Mouse (Mus musculus) limb, embryonic 13.5 days (tissue): Measurements from ENCODE around the gene Rbfox3. TPM values are rescaled to one million over a fixed set of nuclear protein-coding genes. Genes with fewer than 3 reads are reported as not detected.

ENCODE experiments used
- ATAC-seq: fragments of 200-750 bp; cut with Nextera tagmentation; 2 replicates; pipeline ENCODE4 v1.8.0; 2017; ENCODE audit warnings: low read depth, moderate number of reproducible peaks, moderate TSS enrichment; ENCODE audit not compliant: low FRiP score
- H3K27ac ChIP-seq: fragments of 300-500 bp; sonication (generic); 2 replicates; pipeline ENCODE4 v1.5.1; 2015; ENCODE audit warnings: inconsistent platforms, mild to moderate bottlenecking, moderate library complexity
- H3K27me3 ChIP-seq: fragments of 300-500 bp; sonication (generic); 2 replicates; pipeline ENCODE4 v1.6.1; 2015; ENCODE audit warnings: mild to moderate bottlenecking, inconsistent platforms
- H3K36me3 ChIP-seq: fragments of 300-500 bp; sonication (generic); 2 replicates; pipeline ENCODE4 v1.6.1; 2015; ENCODE audit warnings: inconsistent platforms, mild to moderate bottlenecking, moderate library complexity
- H3K4me1 ChIP-seq: fragments of 300-500 bp; sonication (generic); 2 replicates; pipeline ENCODE4 v1.6.1; 2015; ENCODE audit warnings: inconsistent platforms
- H3K4me2 ChIP-seq: fragments of 300-500 bp; sonication (generic); replicated peaks from 2 replicates; pipeline ENCODE4 v1.6.1; 2015; ENCODE audit warnings: inconsistent platforms, mild to moderate bottlenecking, moderate library complexity
- H3K4me3 ChIP-seq: fragments of 300-500 bp; sonication (generic); 2 replicates; pipeline ENCODE4 v1.5.1; 2015; ENCODE audit warnings: moderate library complexity, mild to moderate bottlenecking, inconsistent platforms
- H3K9ac ChIP-seq: fragments of 300-500 bp; sonication (generic); 2 replicates; pipeline ENCODE4 v1.6.1; 2015; ENCODE audit warnings: mild to moderate bottlenecking, inconsistent platforms
- H3K9me3 ChIP-seq: fragments of 300-500 bp; sonication (generic); 2 replicates; pipeline ENCODE4 v1.6.1; 2016; ENCODE audit warnings: inconsistent platforms
- WGBS: fragments of 180-500 bp; shearing (Covaris S2); methylation state at CpG from one replicate; pipeline ENCODE4 v1.1.7; 2015; 5-methylcytosine and 5-hydroxymethylcytosine counted together
- polyA plus RNA-seq: library from polyadenylated mRNA; unstranded; fragments of >200 nt; fragmentation: Nextera tagmentation; extraction: Ambion mirVana; gene quantifications from 2 replicates; pipeline ENCODE4 v1.2.1, GENCODE M21; 2015

Gene Rbfox3
- polyA plus RNA-seq, 1 experiment from 2014 or later: 0.93 TPM

- WGBS: 59% methylated on average over 11 of the region's 11 CpGs
- no peaks in the 10 kb centered on the region for H3K27me3 ChIP-seq
- no peak overlapping the region for H3K27ac ChIP-seq
- H3K9ac ChIP-seq: no peak overlapping the region
- ATAC-seq: no peak
- H3K9me3 ChIP-seq: no peaks in the 10 kb centered on the region
- no peaks in the 10 kb centered on the region for H3K36me3 ChIP-seq
- H3K4me3 ChIP-seq: no peak overlapping the region
- no peak overlapping the region for H3K4me2 ChIP-seq
- peaks cover 9% of the 10 kb centered on the region for H3K4me1 ChIP-seq
Measured at GRCm38 (mm10) chr11:118874022-118874421, 37.4 kb downstream of the Rbfox3 start.

- no peaks in the 10 kb centered on the region for H3K9me3 ChIP-seq
- no peaks in the 10 kb centered on the region for H3K27me3 ChIP-seq
- no peaks in the 10 kb centered on the region for H3K36me3 ChIP-seq
- no peak overlapping the region for H3K9ac ChIP-seq
- H3K4me1 ChIP-seq: peaks cover 9% of the 10 kb centered on the region
- H3K4me2 ChIP-seq: no peak overlapping the region
- WGBS: 68% methylated on average over 10 of the region's 10 CpGs
- ATAC-seq: no peak
- no peak overlapping the region for H3K4me3 ChIP-seq
- no peak overlapping the region for H3K27ac ChIP-seq
Measured at GRCm38 (mm10) chr11:118871527-118871926, 39.9 kb downstream of the Rbfox3 start.

GRCm38 (mm10) chr11:118863360-118863759, 48.0 kb downstream of the Rbfox3 start:
- no peaks in the 10 kb centered on the region for H3K27me3 ChIP-seq
- ATAC-seq: no peak
- H3K4me3 ChIP-seq: no peak overlapping the region
- no peaks in the 10 kb centered on the region for H3K4me1 ChIP-seq
- H3K9ac ChIP-seq: no peak overlapping the region
- H3K9me3 ChIP-seq: no peaks in the 10 kb centered on the region
- WGBS: 91% methylated on average over 3 of the region's 3 CpGs
- no peak overlapping the region for H3K27ac ChIP-seq
- H3K36me3 ChIP-seq: no peaks in the 10 kb centered on the region
- no peak overlapping the region for H3K4me2 ChIP-seq

- Histone ChIP-seq H3K36me3 (no peaks in the 10 kb centered on the region), H3K4me2 (no peak overlapping the region), H3K4me1 (no peaks in the 10 kb centered on the region), H3K9ac (no peak overlapping the region), H3K27ac (no peak overlapping the region), H3K9me3 (no peaks in the 10 kb centered on the region), H3K27me3 (no peaks in the 10 kb centered on the region), H3K4me3 (no peak overlapping the region)
- 85% methylated on average over 15 of the region's 15 CpGs for WGBS
- ATAC-seq: no peak
Measured at GRCm38 (mm10) chr11:118861801-118862431, 49.5 kb downstream of the Rbfox3 start.

GRCm38 (mm10) chr11:118861246-118861645, 50.2 kb downstream of the Rbfox3 start:
- 91% methylated on average over 6 of the region's 6 CpGs for WGBS
- H3K4me1 ChIP-seq: no peaks in the 10 kb centered on the region
- no peak for ATAC-seq
- no peak overlapping the region for H3K4me2 ChIP-seq
- no peak overlapping the region for H3K4me3 ChIP-seq
- H3K9ac ChIP-seq: no peak overlapping the region
- H3K36me3 ChIP-seq: no peaks in the 10 kb centered on the region
- H3K27ac ChIP-seq: no peak overlapping the region
- H3K9me3 ChIP-seq: no peaks in the 10 kb centered on the region
- no peaks in the 10 kb centered on the region for H3K27me3 ChIP-seq

- Histone ChIP-seq H3K9ac (no peak overlapping the region), H3K9me3 (no peaks in the 10 kb centered on the region), H3K27ac (no peak overlapping the region), H3K27me3 (no peaks in the 10 kb centered on the region), H3K4me1 (no peaks in the 10 kb centered on the region), H3K36me3 (no peaks in the 10 kb centered on the region), H3K4me3 (no peak overlapping the region), H3K4me2 (no peak overlapping the region)
- 81% methylated on average over 8 of the region's 8 CpGs for WGBS
- no peak for ATAC-seq
Measured at GRCm38 (mm10) chr11:118860812-118861211, 50.6 kb downstream of the Rbfox3 start.

- H3K4me1 ChIP-seq: no peaks in the 10 kb centered on the region
- no peak overlapping the region for H3K9ac ChIP-seq
- H3K27me3 ChIP-seq: no peaks in the 10 kb centered on the region
- H3K9me3 ChIP-seq: no peaks in the 10 kb centered on the region
- no peak overlapping the region for H3K4me3 ChIP-seq
- no peak overlapping the region for H3K4me2 ChIP-seq
- no peak overlapping the region for H3K27ac ChIP-seq
- WGBS: 79% methylated on average over 5 of the region's 5 CpGs
- H3K36me3 ChIP-seq: no peaks in the 10 kb centered on the region
- ATAC-seq: no peak
Measured at GRCm38 (mm10) chr11:118859839-118860238, 51.6 kb downstream of the Rbfox3 start.

GRCm38 (mm10) chr11:118858305-118858704, 53.1 kb downstream of the Rbfox3 start:
- H3K36me3 ChIP-seq: no peaks in the 10 kb centered on the region
- 81% methylated on average over 11 of the region's 11 CpGs for WGBS
- ATAC-seq: no peak

GRCm38 (mm10) chr11:118851391-118851790, 60.0 kb downstream of the Rbfox3 start:
- Histone ChIP-seq H3K4me2 (no peak overlapping the region), H3K9ac (no peak overlapping the region), H3K9me3 (no peaks in the 10 kb centered on the region), H3K4me1 (no peaks in the 10 kb centered on the region), H3K27me3 (no peaks in the 10 kb centered on the region), H3K4me3 (no peak overlapping the region), H3K27ac (no peak overlapping the region), H3K36me3 (no peaks in the 10 kb centered on the region)
- no peak for ATAC-seq
- WGBS: 70% methylated on average over 6 of the region's 6 CpGs

More at GRCm38 (mm10) chr11:118858305-118858704, 53.1 kb downstream of the Rbfox3 start:
- H3K4me1 ChIP-seq: no peaks in the 10 kb centered on the region
- H3K4me3 ChIP-seq: no peak overlapping the region
- H3K9ac ChIP-seq: no peak overlapping the region
- H3K4me2 ChIP-seq: no peak overlapping the region
- H3K9me3 ChIP-seq: no peaks in the 10 kb centered on the region
- no peaks in the 10 kb centered on the region for H3K27me3 ChIP-seq
- no peak overlapping the region for H3K27ac ChIP-seq

- WGBS: 72% methylated on average over 7 of the region's 7 CpGs
Measured at GRCm38 (mm10) chr11:118847986-118848385, 63.4 kb downstream of the Rbfox3 start.

GRCm38 (mm10) chr11:118840992-118841391, 70.4 kb downstream of the Rbfox3 start:
- H3K4me3 ChIP-seq: no peak overlapping the region

More at GRCm38 (mm10) chr11:118847986-118848385, 63.4 kb downstream of the Rbfox3 start:
- Histone ChIP-seq H3K4me2 (no peak overlapping the region), H3K27me3 (no peaks in the 10 kb centered on the region), H3K9me3 (no peaks in the 10 kb centered on the region), H3K4me1 (no peaks in the 10 kb centered on the region), H3K4me3 (no peak overlapping the region), H3K9ac (no peak overlapping the region), H3K36me3 (no peaks in the 10 kb centered on the region), H3K27ac (no peak overlapping the region)
- ATAC-seq: no peak

GRCm38 (mm10) chr11:118838167-118838566, 73.2 kb downstream of the Rbfox3 start:
- H3K4me2 ChIP-seq: no peak overlapping the region
- H3K4me1 ChIP-seq: no peaks in the 10 kb centered on the region
- H3K9ac ChIP-seq: no peak overlapping the region
- ATAC-seq: no peak
- H3K27ac ChIP-seq: no peak overlapping the region
- no peaks in the 10 kb centered on the region for H3K36me3 ChIP-seq
- 64% methylated on average over 4 of the region's 4 CpGs for WGBS
- no peaks in the 10 kb centered on the region for H3K9me3 ChIP-seq
- no peaks in the 10 kb centered on the region for H3K27me3 ChIP-seq
- H3K4me3 ChIP-seq: no peak overlapping the region

More at GRCm38 (mm10) chr11:118840992-118841391, 70.4 kb downstream of the Rbfox3 start:
- Histone ChIP-seq H3K27me3 (no peaks in the 10 kb centered on the region), H3K9me3 (no peaks in the 10 kb centered on the region), H3K27ac (no peak overlapping the region), H3K36me3 (no peaks in the 10 kb centered on the region), H3K4me1 (no peaks in the 10 kb centered on the region), H3K9ac (no peak overlapping the region), H3K4me2 (no peak overlapping the region)
- WGBS: 78% methylated on average over 5 of the region's 5 CpGs
- ATAC-seq: no peak

- no peaks in the 10 kb centered on the region for H3K27me3 ChIP-seq
- no peak overlapping the region for H3K4me2 ChIP-seq
- 67% methylated on average over 4 of the region's 4 CpGs for WGBS
- no peaks in the 10 kb centered on the region for H3K36me3 ChIP-seq
- H3K27ac ChIP-seq: no peak overlapping the region
- H3K9ac ChIP-seq: no peak overlapping the region
- H3K9me3 ChIP-seq: no peaks in the 10 kb centered on the region
- H3K4me1 ChIP-seq: no peaks in the 10 kb centered on the region
- no peak overlapping the region for H3K4me3 ChIP-seq
- no peak for ATAC-seq
Measured at GRCm38 (mm10) chr11:118836889-118837288, 74.5 kb downstream of the Rbfox3 start.
